Mouse (Mus musculus) cerebellum, adult 9-10 months (tissue): ENCODE data around the gene Vmn1r155.
"Not testable (repeated sequence)": the region's sequence is repeated elsewhere in the genome, so short reads cannot be mapped to it uniquely, and the experiment has no call there.

Experiments used
- DNase-seq: peaks from one replicate; pipeline ENCODE4 v3.0.0; 2022

The Vmn1r155 gene

GRCm38 (mm10) chr7:22657718-22658117 lies at the start of gene Vmn1r155:
Gene Vmn1r155, plus strand, starts transcription at chr7:22658018.
- DNase-seq, result not testable (repeated sequence)

GRCm38 (mm10) chr7:22692217-22692616 lies 34.4 kb downstream of the Vmn1r155 start, which contains the start of gene Gm8693:
Gene Gm8693, minus strand, starts transcription at chr7:22692317.
- DNase-seq, result not testable (repeated sequence)
